Mouse (Mus musculus) ES-CJ7 (cell line): ENCODE data around the gene Sobp.

Experiments used
- DNase-seq: peaks from one replicate; pipeline ENCODE4 v3.0.0; 2011; ENCODE audit warnings: low read depth, low spot score

Gene Sobp

DNA sequence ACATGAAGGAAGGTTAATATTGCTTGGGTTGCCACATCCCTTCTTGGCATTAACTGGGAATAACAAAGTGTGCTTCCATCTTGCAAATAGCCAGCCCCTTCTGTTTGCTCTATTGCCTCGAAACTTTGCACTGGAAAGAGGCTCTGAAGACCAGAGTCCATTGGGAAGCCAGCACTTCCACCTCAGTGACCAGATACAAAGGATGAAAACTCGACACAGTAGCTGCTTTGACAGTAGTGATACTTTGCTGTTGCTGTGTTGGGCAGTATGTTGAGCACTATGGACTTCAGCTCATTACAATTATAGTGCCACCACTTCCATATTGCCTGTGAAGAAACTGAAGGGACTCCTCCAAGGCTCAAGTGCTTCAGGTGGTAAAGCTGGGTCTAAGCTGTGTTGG is 86.9 kb downstream of the Sobp start:
- DNase-seq = no peak

DNA sequence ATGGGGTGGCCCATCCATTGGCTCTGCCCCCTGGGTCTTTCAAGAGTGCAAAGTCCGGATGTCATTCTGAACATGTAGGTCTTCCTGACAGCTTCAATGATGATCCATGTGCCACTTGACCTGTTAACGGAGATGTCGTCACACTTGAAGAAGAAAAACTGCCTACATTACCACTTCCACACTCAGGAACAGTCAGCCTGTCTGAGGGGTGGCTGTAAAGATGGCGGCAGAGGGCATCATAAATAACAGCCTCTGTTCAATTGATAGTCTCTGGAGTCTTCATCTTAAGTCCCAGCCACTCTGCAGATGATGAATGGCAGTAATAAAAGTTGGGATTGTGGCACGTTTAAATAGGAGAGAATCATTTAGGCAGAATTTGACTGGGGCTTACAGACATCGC is 87.4 kb downstream of the Sobp start:
- no peak for DNase-seq

DNA sequence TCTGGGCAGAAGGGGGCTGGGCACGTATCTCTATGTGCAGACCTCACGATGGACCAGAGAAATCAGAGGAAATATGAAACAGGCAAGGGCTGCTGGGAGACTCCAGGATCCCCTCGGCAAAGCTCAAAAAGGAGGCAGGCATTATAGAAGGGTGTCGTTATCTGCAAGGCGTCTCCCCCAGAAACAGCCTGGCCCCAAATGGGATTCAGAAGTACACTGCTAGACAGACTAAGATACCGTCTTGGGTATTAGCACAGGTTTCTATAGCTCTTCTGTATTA is 90.3 kb downstream of the Sobp start:
- DNase-seq = no peak

DNA sequence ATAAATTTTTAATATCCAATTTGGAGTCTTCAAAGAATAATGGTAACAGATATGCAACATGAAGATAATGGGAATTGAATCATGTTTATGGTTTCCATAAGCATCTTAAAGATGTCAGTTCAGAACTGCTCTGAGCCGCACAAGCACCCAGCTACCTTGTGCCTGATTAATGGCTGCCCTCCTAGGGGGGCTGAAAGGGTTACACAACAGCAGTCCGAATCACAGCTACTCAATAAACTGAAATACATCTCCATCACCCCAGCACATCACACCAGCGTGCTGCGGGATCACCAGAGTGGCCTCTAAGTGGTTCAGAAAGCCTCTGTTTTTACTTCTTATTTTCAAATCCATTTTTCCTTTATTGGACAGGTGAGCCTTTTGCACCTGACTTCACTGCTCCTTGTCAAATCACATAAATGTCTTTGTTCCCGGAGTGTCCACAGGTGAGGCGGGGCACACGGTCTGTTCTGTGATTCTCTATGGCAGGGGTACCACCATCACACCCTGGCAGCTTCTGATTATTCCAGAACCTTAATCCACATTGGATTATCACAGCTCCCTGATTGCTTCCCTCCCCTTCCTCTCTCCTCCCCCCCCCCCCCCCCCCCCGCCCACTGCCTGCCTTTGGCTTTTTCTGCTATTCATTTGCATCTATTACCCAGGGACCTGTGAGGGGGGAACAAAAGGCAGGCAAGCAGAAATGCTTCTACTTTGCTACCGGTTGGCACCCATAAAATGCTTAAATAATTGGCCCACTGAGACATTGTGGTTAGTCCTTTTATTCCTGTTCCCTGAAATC is 90.8 kb downstream of the Sobp start:
- no peak for DNase-seq

DNA sequence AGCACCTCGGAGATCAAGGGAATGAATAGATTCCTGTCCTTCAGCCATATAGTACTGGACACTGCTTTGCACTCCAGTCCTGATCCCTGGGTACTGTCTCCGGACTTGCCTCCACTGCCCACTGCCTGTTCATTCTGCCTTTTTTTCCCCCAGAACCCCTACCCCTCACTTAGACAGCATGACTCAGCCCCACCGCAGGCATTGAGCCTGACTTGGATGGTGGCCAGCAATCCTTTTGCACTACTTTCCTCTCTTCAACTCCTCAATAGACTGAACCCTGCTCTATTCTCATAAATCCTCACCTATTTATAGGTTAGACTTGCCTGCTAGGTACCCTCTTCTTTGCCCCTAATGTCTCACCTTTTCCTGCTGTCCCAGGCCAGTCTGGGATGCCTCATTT is 93.0 kb downstream of the Sobp start:
- no peak for DNase-seq

DNA sequence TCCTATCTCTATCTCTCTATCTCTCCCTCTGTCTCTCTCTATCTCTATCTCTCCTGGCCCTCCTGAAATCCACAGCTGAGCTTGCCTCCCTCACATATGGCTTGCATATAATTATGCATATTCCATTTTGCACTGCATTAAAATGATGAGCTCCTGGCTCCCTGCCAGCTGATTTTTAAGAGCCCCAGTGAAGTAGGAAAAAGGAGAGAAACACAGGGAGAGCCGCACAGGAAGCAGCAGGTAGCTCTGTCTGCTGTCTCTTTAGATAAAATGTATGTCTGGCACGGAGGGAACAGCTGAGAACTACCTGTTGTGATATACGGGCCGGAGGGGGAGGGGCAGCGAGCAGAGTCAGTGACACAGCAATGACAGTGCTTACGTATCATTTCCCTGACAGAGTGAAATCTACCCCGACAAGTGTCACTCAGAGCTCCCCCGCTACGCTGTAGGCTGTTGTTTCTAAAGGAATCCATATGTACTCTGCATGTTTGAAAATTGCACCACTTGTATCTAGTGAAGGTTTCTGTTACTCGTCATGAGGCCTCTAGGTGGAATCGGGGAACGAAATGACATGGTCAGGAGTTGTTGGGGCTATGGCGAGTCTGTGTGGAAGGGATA is 98.7 kb downstream of the Sobp start:
- DNase-seq = no peak

DNA sequence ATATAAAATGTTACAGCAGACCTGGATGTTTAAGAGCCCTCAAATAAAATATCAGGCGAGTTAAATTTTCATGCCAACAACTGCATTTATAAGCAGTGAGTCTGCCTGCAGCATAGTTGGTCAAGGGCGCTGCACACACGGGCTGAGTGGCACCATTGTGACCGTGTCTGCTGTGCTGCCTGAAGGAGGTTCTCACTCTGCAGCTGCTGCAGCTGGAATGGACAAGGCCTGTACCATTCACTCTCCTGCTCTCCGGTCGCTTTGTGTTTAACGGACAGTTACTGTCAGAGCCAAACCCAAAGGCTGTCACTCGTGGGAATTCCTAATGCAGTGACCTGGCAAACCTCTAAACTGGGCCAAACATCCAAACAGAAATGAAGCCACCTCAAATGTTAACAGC is 101.0 kb downstream of the Sobp start:
- no peak for DNase-seq

DNA sequence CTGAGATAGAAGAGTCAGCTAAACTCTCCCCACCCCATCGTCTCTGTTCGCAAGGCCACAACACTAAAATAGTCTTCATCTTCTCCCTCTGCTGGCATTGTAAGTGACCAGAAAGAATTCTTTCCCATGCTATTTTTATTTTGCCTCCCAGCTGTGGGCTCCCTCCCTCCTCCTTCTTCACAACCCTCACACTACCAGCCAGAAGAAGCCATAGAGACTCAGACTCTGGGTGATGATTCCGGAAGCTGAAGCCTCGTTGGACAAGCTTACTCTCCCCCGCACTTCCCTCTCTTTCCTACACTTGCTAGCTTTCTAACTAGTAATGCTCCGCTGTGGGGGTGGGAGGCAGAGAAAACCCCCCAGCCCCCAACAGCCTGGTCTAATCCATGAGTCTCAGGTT is 103.4 kb downstream of the Sobp start:
- DNase-seq = no peak

DNA sequence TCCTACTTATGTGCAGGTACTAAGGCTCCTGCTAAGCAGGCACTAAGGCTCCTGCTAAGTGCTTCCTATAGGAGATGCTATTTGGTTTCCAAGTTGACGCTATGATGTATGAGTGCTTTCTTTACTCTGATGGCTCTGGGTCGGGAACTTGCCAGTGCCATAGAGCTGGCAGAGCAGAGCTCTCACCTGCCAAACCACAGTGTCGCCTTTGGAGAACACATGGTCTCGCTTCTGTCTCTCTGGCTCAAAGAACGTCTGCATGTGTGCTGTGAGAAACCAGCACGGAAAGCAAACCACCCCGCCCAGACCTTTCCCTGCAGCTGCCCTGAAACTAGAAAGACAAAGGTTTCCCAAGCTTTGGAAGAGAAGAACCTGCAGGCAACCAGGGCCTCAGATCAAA is 109.0 kb downstream of the Sobp start:
- DNase-seq = no peak

DNA sequence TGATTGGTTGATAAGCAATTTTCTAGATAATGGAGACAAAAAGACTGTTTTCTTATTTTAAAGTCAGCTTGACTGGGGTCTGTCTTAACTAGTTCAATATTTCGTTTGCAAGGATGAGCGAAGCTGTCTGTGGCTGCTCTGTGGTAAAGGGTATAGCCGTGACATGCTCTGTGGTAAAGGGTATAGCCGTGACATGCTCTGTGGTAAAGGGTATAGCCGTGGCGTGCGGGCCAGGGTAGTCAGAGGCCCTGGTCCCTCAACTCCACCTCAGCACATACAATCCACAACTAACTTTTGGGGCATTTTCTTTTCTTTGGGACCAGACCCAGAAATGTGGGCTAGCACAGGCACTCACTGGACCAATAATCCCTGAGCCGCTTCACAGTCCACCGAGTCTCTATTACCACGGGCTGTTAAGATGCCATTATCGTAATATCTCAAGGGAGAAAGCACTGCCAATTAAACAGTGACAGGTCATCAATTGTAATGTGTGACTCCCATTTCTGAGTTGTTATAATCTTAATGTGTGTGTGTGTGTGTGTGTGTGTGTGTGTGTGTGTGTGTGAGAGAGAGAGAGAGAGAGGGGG is 112.7 kb downstream of the Sobp start:
- no peak for DNase-seq

DNA sequence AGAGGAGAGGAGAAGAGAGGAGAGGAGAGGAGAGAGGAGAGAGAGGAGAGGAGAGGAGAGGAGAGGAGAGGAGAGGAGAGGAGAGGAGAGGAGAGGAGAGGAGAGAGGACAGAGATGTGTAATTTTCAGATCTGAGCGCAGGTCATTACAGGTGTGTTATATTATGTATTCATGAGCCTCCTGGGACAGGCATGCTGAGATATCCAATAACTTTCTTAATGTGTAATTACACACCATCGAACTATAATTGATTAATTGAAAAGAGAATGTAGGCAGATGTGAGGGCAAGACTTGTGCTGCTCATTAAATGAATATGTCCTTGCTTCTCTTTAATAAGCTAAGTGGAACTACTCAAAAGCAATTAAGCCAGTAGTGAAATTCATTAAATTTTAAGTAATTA is 118.9 kb downstream of the Sobp start:
- no peak for DNase-seq

DNA sequence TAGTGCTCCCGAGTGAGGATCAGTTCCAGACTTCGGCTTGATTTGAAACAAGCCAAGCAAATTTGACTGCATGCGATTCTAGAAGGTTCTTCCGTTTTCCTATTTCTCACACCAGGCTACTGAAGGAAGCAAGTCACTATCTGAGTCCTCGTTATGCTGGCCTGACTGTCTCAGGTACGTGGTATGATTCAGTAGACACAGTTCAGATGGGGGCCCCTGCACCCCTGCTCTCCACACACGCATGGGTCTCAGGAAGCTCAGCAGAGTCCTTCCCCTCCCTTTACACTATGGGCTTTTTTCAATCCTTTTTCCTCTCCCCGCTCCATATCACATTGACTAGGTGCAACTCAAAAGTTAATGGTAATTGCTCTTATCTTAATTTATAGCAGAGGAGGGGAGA is 119.6 kb downstream of the Sobp start:
- no peak for DNase-seq

DNA sequence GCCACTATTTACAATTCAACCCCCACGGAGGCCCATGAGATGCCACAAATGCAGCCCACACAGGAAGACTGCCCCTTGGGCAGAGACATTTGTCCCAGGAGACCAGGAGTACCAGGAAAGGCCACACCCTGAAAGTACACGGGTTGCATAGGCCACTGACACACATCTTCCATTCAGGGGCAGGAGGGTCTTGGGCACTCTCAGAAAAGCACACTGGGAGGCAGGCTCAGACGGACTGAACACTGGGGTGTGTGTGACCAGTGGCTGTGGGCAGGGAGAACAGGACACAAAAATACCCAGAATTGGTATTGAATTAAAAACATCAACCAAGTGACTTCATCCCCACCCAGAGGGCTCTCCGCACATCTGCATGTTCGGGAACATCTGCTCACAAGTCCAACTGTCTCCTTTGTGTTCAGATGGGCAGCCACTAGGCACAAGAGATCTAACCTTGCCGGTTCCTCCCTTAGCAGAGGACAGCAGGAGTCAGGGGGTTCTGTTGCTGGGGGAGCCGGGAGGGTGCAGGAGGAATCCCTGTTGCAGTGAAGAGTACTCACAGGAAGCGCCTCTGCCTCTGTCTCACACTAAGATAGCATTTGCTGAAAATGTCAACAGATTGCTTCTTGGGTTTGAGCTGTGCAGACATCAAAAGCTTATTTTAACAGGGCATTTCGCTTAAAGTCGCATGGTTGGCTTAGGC is 120.3 kb downstream of the Sobp start:
- DNase-seq = no peak

DNA sequence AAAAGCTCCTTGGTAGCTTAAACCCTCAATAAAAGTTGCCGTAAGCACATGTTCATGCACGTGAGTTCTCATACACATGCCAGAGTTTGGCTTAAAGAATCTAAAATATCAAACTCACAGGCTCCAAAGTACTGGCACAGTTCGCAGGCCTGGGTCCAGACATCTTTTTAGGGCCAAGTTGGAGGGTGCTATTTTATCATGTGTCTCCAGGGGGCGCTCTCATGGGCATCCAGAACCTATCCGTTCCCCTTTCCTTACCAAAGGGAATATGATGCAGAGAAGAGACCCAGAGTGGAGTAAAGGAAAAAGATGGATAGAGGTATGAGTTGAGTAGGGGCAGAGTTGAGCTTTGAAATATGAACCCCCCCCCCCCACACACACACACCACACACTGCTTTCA is 121.9 kb downstream of the Sobp start:
- no peak for DNase-seq

DNA sequence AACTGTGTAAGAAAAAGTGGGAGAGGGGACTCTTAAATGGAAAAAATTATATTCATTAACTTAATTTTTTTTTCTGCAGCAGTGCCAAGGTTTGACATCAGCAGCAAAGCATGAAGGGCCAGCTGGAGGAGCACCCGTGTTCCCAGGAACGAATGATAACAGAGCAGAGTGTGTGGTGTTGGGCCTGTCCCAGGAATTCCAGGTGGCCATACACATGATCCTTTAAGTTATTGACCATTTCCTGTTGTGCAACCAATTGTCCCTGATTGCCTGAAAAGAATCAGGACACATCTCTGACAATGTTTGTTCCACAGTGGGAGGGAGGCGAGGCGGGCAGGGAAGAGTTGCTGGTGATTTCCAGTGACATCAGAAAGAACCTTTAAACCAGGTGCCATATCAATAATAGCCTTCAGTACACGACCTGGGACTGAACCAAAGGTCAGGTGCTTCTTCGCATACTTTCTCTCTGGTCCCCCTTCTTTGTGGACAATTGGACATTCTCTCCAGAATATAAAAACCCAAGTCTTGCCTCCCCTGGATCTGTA is 126.5 kb downstream of the Sobp start:
- no peak for DNase-seq

DNA sequence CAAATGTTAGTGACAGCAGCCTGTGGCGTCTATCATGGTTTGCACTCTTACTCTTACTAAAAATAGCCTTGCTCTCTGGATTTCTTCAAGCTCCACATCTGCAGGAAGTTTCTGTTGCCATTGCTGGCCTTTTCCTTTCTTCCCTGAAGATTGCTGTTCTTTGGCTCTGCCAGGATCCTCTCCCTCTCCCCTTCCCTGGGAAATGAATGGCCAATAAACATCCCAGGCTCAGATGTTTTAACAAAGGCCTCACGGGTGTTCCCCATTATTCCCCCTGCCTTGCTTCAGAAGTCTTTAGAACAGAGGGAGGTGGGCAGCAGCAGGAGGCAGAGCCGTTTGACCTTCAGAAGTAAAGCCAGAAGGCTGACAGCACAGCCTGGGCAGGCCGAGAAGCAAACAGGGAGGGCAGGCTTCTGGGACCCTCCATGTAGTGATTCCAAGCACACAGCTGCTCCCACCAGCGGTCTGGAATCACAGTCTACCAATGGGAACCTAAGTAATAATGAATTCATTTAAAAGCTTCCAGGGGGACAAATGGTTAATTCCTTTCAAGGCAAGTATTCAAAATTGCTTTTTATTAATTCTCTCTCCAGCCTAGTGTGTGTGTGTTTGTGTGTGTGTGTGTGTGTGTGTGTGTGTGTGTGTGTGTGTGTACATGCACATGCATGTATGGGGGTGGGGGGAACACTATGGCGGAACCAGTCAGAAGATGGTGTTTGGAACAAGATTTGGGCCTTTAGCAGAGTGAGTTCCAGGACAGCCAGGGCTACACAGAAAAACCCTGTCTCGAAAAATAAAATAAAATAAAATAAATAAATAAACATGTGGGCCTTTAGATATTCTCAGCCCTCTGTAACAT is 130.8 kb downstream of the Sobp start:
- DNase-seq = peak; percentile 87

DNA sequence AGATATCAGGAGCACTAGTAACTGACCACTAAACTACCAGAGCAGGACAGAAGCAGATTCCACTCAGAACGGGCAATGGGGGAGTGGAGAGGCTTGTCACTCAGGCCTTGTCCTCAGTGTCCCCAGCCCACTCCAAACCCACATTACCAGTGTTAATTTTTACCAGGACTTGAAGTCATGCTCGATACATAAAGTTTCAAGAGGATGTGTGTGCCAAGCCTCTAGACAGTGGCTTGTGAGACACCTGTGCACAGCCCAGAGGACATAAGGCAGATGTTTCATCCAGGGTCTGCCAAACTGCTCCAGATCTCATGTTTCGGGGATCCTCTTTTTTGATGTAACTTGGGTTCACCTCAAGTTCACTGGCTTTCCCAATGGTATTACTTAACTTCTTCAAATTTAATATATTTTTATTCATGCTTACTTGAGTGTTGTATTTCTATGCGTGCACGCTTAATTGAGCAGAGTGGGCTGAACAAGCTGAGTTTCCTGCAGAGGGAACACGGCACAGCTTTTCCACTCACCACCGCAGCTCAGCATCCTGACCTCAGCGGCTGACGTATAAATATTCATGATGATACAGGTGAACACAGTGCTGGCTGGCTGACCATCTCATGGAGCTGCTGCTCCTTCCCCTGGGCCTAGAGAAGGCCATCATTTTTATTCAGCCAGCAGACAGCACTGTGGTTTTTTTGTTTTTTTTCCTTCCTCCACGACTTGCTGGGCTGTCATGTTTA is 131.6 kb downstream of the Sobp start:
- DNase-seq = no peak

DNA sequence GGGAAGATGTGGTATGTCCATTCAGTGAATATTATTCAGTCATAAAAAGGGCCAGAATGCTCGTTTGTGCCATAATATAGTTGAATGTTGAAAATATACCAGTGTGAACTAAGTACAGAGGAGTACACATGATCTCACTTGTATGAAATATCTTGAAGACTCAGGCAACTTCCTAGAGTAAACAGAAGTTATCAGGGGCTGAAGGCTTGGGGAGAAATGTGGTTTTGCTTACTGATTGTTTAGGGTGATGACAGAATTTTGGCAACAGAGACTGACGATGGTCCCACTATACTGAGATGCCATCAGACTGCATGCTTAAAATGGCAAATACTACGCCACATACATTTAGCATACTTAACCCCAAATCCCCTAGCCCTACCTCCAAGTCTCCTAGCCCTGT is 132.5 kb downstream of the Sobp start:
- no peak for DNase-seq

DNA sequence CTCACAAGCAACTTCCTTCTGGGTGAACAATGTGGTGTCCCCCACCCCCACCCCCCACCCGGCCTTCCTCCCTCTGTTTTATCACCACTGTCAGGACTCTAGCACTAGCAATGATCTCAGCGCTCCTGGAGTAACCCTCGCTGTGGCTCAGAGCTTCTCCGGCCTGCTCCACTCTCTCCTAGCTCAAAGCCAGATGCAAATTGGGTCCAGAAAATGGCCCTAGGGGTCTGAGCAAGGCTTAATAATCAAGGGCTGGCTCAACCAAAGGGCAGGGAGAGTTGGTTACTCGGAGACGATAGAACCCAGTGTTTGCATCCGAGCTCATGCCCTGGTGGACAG is 136.9 kb downstream of the Sobp start:
- DNase-seq = peak; percentile 15

DNA sequence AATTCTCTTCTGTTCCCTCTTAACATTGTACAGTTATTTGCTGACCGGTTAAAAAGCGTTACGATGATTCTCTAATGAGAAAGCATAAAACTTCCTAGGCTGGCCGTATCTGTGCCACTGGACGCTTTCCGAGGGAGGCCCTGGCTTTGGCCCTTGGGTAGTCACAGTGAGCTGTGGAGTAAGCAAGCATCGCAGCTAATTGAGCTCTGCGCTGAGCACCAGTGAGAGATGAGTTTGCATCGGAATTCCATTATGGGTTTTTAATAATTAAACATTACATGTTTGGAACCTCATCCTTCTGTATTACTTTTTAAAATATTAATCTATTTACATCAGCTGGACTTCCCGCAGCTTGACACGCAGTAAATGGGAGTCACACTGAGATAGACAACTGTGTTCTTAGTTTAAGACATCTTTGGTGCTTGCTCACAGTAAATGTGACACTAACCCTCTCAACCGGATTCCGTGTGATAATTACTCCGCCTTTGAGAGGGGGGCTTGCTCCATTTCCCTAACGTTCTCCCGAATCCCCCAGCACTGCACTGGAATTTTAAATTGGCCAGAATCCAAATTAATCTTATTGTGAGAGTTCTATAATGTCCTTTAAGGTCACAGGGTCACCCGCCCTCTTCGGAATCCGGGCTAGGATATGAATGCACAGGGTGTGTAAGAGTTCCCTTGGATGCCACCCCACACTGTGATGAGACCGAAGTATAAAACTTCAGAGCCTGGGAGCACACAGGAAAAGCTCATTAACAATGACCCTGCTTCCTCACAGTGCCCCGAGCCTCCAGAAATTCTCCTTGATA is 137.5 kb downstream of the Sobp start:
- no peak for DNase-seq
